Mouse (Mus musculus) liver, postnatal 0 days (tissue): ENCODE data around the gene Amz1. TPM values are rescaled to one million over a fixed set of nuclear protein-coding genes. Genes with fewer than 3 reads are reported as not detected.

Source experiments
- ATAC-seq: fragments of 200-750 bp; cut with Nextera tagmentation; 2 replicates; pipeline ENCODE4 v1.8.0; 2017; ENCODE audit warnings: mild to moderate bottlenecking, moderate library complexity
- DNase-seq: peaks from one replicate; pipeline ENCODE4 v3.0.0-alpha.2; 2016
- H3K27ac ChIP-seq: fragments of 300-500 bp; sonication (generic); 2 replicates; pipeline ENCODE4 v1.5.1; 2014; ENCODE audit warnings: antibody characterized with exemption, moderate library complexity, mild to moderate bottlenecking, low read depth
- H3K27me3 ChIP-seq: fragments of 300-500 bp; sonication (generic); 2 replicates; pipeline ENCODE4 v1.6.1; 2014; ENCODE audit warnings: low read length, control low read depth, mixed read lengths; ENCODE audit not compliant: insufficient read depth
- H3K36me3 ChIP-seq: fragments of 300-500 bp; sonication (generic); replicated peaks from 2 replicates; pipeline ENCODE4 v1.6.1; 2014; ENCODE audit warnings: mild to moderate bottlenecking, control low read depth, low read length, moderate library complexity, mixed read lengths; ENCODE audit not compliant: insufficient read depth
- H3K4me1 ChIP-seq: fragments of 300-500 bp; sonication (generic); 2 replicates; pipeline ENCODE4 v1.6.1; 2014; ENCODE audit warnings: antibody characterized with exemption, mild to moderate bottlenecking, control low read depth; ENCODE audit not compliant: insufficient read depth
- H3K4me2 ChIP-seq: fragments of 300-500 bp; sonication (generic); 2 replicates; pipeline ENCODE4 v1.6.1; 2014; ENCODE audit warnings: low read depth, mild to moderate bottlenecking, low read length, moderate library complexity, mixed read lengths
- H3K4me3 ChIP-seq: fragments of 300-500 bp; sonication (generic); 2 replicates; pipeline ENCODE4 v1.5.1; 2014; ENCODE audit warnings: low read depth, low read length
- H3K9ac ChIP-seq: fragments of 300-500 bp; sonication (generic); replicated peaks from 2 replicates; pipeline ENCODE4 v1.6.1; 2014; ENCODE audit warnings: mild to moderate bottlenecking, moderate library complexity
- H3K9me3 ChIP-seq: fragments of 300-500 bp; sonication (generic); 2 replicates; pipeline ENCODE4 v1.6.1; 2016; ENCODE audit warnings: mild to moderate bottlenecking, control low read depth, low read length, mixed read lengths
- CTCF ChIP-seq: sonication (generic); IDR thresholded peaks from 2 replicates; pipeline ENCODE4 v1.5.1; 2016; ENCODE audit warnings: antibody characterized with exemption, low read depth
- EP300 ChIP-seq: IDR thresholded peaks from 2 replicates; pipeline ENCODE4 v1.6.1; 2016; ENCODE audit warnings: antibody characterized with exemption, low read depth, mild to moderate bottlenecking
- WGBS: fragments of 180-500 bp; shearing (Covaris S2); extraction: QIAGEN DNeasy Blood & Tissue Kit; methylation state at CpG from one replicate; pipeline ENCODE4 v1.1.7; 2014; ENCODE audit not compliant: insufficient replicate concordance; 5-methylcytosine and 5-hydroxymethylcytosine counted together
- polyA plus RNA-seq: library from polyadenylated mRNA; unstranded; fragments of >200 nt; fragmentation: Nextera tagmentation; extraction: Ambion mirVana; gene quantifications from 2 replicates; pipeline ENCODE4 v1.2.1, GENCODE M21; 2015

The Amz1 gene
- polyA plus RNA-seq, 1 experiment from 2014 or later = 2.2 TPM

DNA sequence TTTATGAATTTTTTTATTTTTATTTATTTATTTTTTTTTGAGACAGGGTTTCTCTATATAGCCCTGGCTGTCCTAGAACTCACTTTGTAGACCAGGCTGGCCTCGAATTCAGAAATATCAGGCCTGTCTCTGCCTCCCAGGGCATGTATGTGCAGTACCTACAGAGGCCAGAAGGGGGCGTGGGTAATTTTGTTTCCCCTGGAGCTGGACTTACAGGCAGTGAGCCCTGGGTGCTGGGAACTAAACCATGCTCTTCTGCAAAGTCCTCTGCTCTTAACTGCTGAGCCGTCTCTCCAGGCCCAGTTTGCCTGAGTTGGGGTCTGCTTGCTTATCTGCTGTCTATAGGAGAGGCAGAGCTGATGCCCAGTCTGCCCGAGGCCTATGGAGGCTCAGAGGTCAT is 8.3 kb downstream of the Amz1 start:
- ATAC-seq (no peak), DNase-seq (peak; percentile 45)
- no peaks in the 10 kb centered on the region for H3K36me3 ChIP-seq
- H3K4me2 ChIP-seq = no peak overlapping the region
- no peak overlapping the region for H3K4me3 ChIP-seq
- H3K9me3 ChIP-seq = no peaks in the 10 kb centered on the region
- H3K9ac ChIP-seq = no peak overlapping the region
- H3K27me3 ChIP-seq = peaks cover 18% of the 10 kb centered on the region
- peaks cover 14% of the 10 kb centered on the region for H3K4me1 ChIP-seq
- WGBS = 63% methylated on average over 4 of the region's 4 CpGs
- TF ChIP-seq EP300 (no peak), CTCF (peak; percentile 63)
- H3K27ac ChIP-seq = no peak overlapping the region; the same call in 1 of the 2 replicates

DNA sequence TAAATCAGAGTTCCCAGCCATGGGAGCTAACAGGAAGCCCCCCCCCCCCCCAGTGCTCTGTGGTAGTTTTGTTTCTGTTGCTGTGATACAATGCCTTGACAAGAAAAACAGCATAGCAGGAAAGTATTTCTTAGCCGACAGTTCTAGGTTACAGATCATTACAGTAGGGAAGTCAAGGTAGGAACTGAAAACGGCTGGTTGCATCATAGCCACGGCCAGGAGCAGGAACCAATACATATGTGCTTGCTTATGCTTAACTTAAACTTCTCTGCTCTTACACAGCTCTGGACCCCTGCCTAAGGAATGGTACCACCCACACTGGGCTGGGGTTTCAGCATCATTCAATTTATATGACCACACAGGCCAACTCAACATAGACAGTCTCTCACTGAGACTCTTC is 9.4 kb downstream of the Amz1 start:
- Histone ChIP-seq H3K27ac (peak overlapping the region; percentile 44; the same call in 1 of the 2 replicates), H3K36me3 (no peaks in the 10 kb centered on the region), H3K4me2 (no peak overlapping the region)

DNA sequence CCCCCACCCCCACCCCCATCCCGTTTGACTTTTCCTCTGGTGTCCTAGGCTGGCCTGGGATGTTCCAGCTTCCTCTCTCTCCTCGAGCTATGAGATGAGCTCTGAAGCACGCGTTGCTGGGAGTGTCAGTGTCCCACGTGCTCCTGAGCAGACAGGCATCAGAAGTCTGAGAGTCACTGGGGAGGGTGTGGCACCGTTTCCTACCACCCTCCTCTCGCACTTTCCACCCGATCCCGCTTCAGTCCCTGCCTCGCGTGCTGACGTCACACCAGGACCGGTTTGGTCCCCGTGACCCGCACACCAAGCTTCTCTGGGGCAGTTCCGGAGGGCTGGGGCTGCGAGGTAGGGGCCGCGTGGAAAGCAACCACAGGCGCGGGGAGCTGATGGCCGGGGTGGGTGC is 11.4 kb downstream of the Amz1 start:
- ATAC-seq (peak; percentile 59), DNase-seq (peak; percentile 39)
- Histone ChIP-seq H3K27me3 (peaks cover 18% of the 10 kb centered on the region), H3K4me2 (peak overlapping the region; percentile 57), H3K9ac (0 out of 2 replicates have a peak overlapping the region, but pooled peaks have one; percentile 9), H3K36me3 (no peaks in the 10 kb centered on the region), H3K27ac (no peak overlapping the region), H3K4me1 (peaks cover 14% of the 10 kb centered on the region), H3K4me3 (peak overlapping the region; percentile 31), H3K9me3 (no peaks in the 10 kb centered on the region)
- WGBS = 1% methylated on average over 20 of the region's 22 CpGs
- TF ChIP-seq EP300 (no peak), CTCF (no peak)

More for the DNA sequence above, 9.4 kb downstream of the Amz1 start:
- TF ChIP-seq CTCF (no peak), EP300 (no peak)
- DNase-seq = peak; percentile 39
- H3K4me3 ChIP-seq = no peak overlapping the region
- H3K9me3 ChIP-seq = no peaks in the 10 kb centered on the region
- peak; percentile 44 for ATAC-seq
- peaks cover 18% of the 10 kb centered on the region for H3K27me3 ChIP-seq
- WGBS = 31% methylated on average over 3 of the region's 3 CpGs
- H3K9ac ChIP-seq = no peak overlapping the region
- peaks cover 14% of the 10 kb centered on the region for H3K4me1 ChIP-seq

DNA sequence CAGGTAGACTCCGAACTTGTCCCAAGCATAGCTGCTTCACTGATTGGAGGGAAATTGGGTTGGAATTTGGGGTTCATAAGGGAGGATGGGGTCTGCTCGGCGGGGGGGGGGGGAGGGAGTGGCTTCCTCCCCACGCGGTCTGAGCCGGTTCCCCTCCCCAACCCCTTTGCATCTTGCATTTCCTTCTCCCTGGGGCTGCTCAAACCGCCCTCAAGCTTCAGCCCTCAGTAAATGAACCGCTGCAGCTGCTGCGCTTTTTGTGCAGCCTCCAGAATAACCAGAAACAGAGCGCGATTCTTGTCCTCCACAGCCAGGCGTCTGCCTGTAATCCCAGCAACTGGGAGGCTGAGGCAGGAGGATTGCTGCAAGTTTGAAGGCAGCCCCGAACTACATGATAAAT is 12.2 kb downstream of the Amz1 start:
- no peaks in the 10 kb centered on the region for H3K9me3 ChIP-seq
- peak overlapping the region; percentile 57 for H3K4me2 ChIP-seq
- peaks cover 18% of the 10 kb centered on the region for H3K27me3 ChIP-seq
- 0 out of 2 replicates have a peak overlapping the region, but pooled peaks have one; percentile 9 for H3K9ac ChIP-seq
- WGBS = 14% methylated on average over 8 of the region's 13 CpGs
- no peak overlapping the region for H3K27ac ChIP-seq
- H3K4me3 ChIP-seq = peak overlapping the region; percentile 31
- TF ChIP-seq CTCF = no peak
- no peak for TF ChIP-seq EP300
- ATAC-seq (no peak), DNase-seq (no peak)
- no peaks in the 10 kb centered on the region for H3K36me3 ChIP-seq
- H3K4me1 ChIP-seq = peaks cover 14% of the 10 kb centered on the region

DNA sequence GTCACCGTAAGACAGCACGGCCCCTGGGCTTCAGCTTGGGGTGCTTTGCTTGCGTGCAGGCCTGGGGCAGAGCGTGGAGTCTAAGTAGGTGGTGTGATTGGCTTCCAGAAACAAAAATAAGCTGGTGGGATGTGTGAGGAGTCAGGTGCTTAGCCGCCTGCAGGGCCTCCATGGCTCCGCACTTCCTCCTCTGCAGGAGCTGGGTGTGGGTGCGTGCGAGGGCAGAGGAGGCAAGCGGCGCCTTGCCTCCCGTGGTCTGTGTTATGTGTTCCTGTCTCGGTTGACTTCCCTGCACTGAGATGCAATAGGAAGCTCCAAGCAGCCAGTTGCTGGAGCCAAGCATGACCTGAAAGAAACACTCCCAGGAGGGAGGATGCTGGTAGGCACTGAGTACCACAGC is 15.9 kb downstream of the Amz1 start:
- H3K9me3 ChIP-seq = no peaks in the 10 kb centered on the region
- ATAC-seq (no peak), DNase-seq (no peak)
- H3K4me1 ChIP-seq = peaks cover 11% of the 10 kb centered on the region
- TF ChIP-seq EP300 = no peak
- no peak for TF ChIP-seq CTCF
- H3K4me2 ChIP-seq = no peak overlapping the region
- H3K36me3 ChIP-seq = no peaks in the 10 kb centered on the region
- 62% methylated on average over 12 of the region's 12 CpGs for WGBS
- H3K9ac ChIP-seq = no peak overlapping the region
- H3K27me3 ChIP-seq = peaks cover 16% of the 10 kb centered on the region
- H3K4me3 ChIP-seq = no peak overlapping the region
- no peak overlapping the region for H3K27ac ChIP-seq

GRCm38 (mm10) chr5:140741040-140741439 is 17.1 kb downstream of the Amz1 start:
- H3K27ac ChIP-seq = no peak overlapping the region
- H3K27me3 ChIP-seq = peaks cover 6% of the 10 kb centered on the region; the same call in 1 of the 2 replicates
- no peak for TF ChIP-seq CTCF
- no peak for TF ChIP-seq EP300
- no peak overlapping the region for H3K9ac ChIP-seq
- H3K9me3 ChIP-seq = no peaks in the 10 kb centered on the region
- no peak overlapping the region for H3K4me3 ChIP-seq
- DNase-seq = no peak
- H3K36me3 ChIP-seq = no peaks in the 10 kb centered on the region
- WGBS = 70% methylated on average over 11 of the region's 11 CpGs
- no peak for ATAC-seq
- H3K4me2 ChIP-seq = no peak overlapping the region
- H3K4me1 ChIP-seq = peaks cover 4% of the 10 kb centered on the region; the same call in 1 of the 2 replicates

GRCm38 (mm10) chr5:140741877-140742276 is 17.9 kb downstream of the Amz1 start:
- H3K27ac ChIP-seq = no peak overlapping the region
- no peak for ATAC-seq
- H3K4me1 ChIP-seq = no peaks in the 10 kb centered on the region
- no peak for DNase-seq
- TF ChIP-seq EP300 (no peak), CTCF (peak; percentile 60)
- H3K9ac ChIP-seq = no peak overlapping the region
- H3K27me3 ChIP-seq = no peaks in the 10 kb centered on the region
- no peak overlapping the region for H3K4me2 ChIP-seq
- no peaks in the 10 kb centered on the region for H3K36me3 ChIP-seq
- no peaks in the 10 kb centered on the region for H3K9me3 ChIP-seq
- H3K4me3 ChIP-seq = no peak overlapping the region
